Mouse (Mus musculus): ENCODE results near the gene Ttc26.

The Ttc26 gene

DNA sequence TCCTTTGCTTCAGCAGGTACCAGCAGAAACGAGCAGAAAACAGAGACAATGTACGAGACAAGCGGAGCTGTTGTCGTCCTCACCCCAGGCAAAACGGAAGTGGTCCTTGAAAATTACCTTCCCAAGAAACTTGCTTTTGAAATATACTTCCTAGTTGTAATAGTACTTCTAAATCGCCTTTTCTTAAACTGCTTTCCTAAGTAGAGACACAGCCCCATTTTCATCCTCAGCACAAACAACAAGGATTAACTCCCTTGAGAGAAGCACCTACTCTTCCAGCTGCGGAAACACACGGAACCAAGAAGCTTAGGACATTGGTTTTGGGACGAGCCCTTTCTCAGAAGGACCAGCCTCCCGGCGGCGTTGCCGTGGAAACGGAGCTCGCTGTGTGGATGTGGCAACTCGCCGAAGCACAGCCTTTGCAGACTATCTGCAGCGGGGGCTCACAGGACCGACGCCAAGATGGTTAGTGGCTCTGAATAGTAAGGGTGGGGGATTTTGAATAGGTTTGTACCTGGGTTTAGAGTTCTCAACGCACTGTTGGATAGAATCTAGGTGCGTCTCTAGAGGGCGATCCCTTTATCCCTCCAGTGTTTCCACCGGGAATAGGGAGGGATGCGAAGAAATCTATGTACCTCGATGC, at the start of gene Ttc26:
Gene Ttc26 (plus strand): TSS at position 341 of the 643 bp plus-strand sequence.
- in situ Hi-C loops (cut with MboI, MseI), result no loop called here

DNA sequence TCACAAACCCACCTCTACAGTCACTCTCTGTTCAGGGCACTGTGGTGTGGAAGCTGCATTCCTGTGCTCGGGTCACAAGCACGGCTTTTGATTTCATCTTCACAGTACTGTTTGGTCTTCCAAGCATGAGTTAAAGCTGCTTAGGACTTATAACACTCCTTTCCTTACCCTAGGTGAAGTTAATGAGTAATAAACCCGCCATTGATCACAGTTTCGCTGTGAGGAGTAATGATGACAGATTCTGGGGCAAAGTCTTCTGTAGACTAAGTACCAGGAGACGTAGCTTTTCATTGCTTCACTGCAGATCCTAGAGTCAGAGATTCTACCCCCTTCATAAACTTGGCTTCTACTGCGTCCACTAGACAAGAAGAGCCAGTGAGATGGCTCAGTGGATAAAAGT, 46.0 kb upstream of the Ttc26 start:
- in situ Hi-C loops (cut with MboI, MseI), result loop anchor here (25.0 kb wide), 1 partner anchor 873 kb away; no protein-coding TSS in a partner anchor

- in situ Hi-C loops (cut with MboI, MseI), result loop anchor here (25.0 kb wide), 1 partner anchor 875 kb away; no protein-coding TSS in a partner anchor
Measured at GRCm38 (mm10) chr6:38337166-38337705, 44.0 kb upstream of the Ttc26 start.

- in situ Hi-C loops (cut with MboI, MseI), result loop anchor here (25.0 kb wide), 1 partner anchor 876 kb away; no protein-coding TSS in a partner anchor
Measured at GRCm38 (mm10) chr6:38337951-38338350, 43.3 kb upstream of the Ttc26 start.

DNA sequence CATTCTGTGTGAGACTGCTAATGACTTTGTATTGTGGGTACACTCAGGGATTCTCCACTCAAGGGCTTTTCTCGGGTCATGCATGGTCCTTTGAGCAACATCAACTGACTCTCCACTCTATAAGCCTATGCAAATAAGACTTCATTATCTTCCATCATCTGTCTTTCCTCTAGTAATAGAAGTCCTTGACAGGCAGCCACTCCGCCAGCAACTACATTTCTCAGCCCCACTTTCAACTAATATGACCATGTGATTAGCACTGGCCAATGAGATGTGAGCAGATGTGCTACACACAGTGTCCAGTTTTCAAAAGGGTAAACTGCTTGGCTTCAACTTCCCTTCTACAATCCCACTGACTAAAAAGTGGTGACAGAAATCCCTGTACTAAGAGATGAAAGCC, 42.2 kb upstream of the Ttc26 start:
- in situ Hi-C loops (cut with MboI, MseI), result loop anchor here (25.0 kb wide), 1 partner anchor 877 kb away; no protein-coding TSS in a partner anchor

DNA sequence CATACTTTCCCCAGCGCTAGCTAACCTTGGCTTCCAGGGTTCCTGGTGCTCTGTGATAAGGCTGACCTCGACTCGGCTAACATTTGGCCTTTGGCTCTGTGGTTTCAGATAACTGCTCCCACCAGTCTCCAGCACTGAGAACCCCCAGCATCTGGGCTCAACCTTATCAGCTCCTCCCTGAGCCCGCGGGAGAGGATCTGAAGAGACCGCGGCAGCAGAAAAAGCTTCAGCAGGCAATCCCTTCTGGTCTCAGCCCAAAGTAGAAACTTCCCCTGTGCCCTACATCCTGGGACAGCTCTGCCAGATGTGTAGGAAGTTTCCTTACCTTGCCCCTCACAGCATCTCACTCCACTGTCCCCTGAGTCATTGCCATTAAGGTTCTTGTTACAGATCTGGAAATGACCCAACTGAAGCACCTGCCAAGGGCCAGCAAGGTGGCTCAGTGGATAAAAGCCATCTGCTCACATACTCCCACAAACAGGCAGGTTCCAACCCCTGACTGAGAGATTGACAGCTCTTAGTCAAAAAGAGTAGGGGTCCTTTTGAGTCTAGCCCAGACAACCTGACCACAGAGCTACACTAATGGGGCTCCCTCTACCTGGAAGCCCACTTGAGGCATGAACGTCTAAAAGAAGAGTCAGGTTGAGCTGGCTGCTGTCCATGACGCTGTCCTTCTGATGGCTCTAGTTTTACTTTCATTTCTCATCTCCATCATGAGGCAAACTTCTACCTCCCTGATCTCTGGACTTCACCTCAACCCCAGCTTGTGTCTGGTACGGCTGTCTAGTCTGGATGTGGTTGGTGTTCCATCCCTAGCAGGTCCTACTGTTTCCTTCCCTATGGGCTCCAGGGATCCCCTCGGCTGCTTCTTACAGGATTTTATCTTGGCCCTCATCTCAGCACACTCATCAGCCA, 39.3 kb upstream of the Ttc26 start:
- in situ Hi-C loops (cut with MboI, MseI), result loop anchor here (25.0 kb wide), 1 partner anchor 880 kb away; no protein-coding TSS in a partner anchor

GRCm38 (mm10) chr6:38342666-38342992, 38.6 kb upstream of the Ttc26 start:
- in situ Hi-C loops (cut with MboI, MseI), result loop anchor here (25.0 kb wide), 1 partner anchor 880 kb away; no protein-coding TSS in a partner anchor

DNA sequence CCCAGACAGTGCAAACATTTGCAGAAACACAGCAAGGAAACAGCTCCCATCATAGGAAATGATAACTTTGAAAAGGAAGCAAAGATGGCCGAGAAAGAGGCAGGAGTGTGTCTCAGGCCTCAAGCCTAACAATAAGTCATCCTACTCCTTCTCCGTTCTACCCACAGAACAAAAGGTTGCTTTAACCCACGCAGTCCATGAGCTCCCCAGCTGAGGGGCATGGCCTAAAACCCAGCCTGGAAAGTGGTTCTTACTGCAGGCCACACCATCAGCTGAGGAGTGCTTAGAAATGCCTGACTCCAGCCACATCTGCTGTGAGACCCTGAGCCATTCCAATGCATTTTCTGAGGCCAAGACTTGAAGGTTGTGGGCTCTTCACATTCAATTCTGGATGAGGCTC, 37.7 kb upstream of the Ttc26 start:
- in situ Hi-C loops (cut with MboI, MseI), result loop anchor here (25.0 kb wide), 1 partner anchor 881 kb away; no protein-coding TSS in a partner anchor

GRCm38 (mm10) chr6:38344006-38344670, 37.1 kb upstream of the Ttc26 start:
- in situ Hi-C loops (cut with MboI, MseI), result loop anchor here (25.0 kb wide), 1 partner anchor 882 kb away; no protein-coding TSS in a partner anchor

GRCm38 (mm10) chr6:38345796-38346195, 35.5 kb upstream of the Ttc26 start:
- in situ Hi-C loops (cut with MboI, MseI), result loop anchor here (25.0 kb wide), 1 partner anchor 883 kb away; no protein-coding TSS in a partner anchor

- in situ Hi-C loops (cut with MboI, MseI), result loop anchor here (25.0 kb wide), 1 partner anchor 886 kb away; no protein-coding TSS in a partner anchor
Measured at GRCm38 (mm10) chr6:38347875-38348274, 33.4 kb upstream of the Ttc26 start.

- in situ Hi-C loops (cut with MboI, MseI), result loop anchor here (25.0 kb wide), 1 partner anchor 887 kb away; no protein-coding TSS in a partner anchor
Measured at GRCm38 (mm10) chr6:38348811-38349453, 32.3 kb upstream of the Ttc26 start.

- in situ Hi-C loops (cut with MboI, MseI), result loop anchor here (25.0 kb wide), 1 partner anchor 888 kb away; no protein-coding TSS in a partner anchor
Measured at GRCm38 (mm10) chr6:38349806-38350205, 31.5 kb upstream of the Ttc26 start.

- in situ Hi-C loops (cut with MboI, MseI), result no loop called here
Measured at GRCm38 (mm10) chr6:38351930-38352329, 29.3 kb upstream of the Ttc26 start.

DNA sequence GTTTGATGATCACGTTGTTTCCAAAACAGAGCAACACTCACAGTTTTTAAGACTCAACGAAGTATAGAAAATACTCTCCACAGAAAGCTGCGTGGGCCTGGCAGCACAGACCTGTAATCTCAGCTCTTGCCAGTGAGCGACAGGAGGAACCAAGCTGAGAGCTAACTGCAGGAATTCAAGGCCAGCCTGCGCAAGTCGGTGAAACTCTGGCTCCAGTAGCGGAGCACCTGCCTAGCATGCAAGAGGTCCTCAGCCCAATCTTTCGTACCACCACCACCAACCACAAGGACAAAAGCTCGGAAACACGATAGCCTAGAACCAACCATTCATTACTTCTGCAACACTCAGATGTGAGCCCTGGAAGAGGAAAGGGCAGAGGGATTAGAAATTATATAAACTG, 28.8 kb upstream of the Ttc26 start:
- in situ Hi-C loops (cut with MboI, MseI), result no loop called here

GRCm38 (mm10) chr6:38353181-38353580, 28.1 kb upstream of the Ttc26 start:
- in situ Hi-C loops (cut with MboI, MseI), result no loop called here

DNA sequence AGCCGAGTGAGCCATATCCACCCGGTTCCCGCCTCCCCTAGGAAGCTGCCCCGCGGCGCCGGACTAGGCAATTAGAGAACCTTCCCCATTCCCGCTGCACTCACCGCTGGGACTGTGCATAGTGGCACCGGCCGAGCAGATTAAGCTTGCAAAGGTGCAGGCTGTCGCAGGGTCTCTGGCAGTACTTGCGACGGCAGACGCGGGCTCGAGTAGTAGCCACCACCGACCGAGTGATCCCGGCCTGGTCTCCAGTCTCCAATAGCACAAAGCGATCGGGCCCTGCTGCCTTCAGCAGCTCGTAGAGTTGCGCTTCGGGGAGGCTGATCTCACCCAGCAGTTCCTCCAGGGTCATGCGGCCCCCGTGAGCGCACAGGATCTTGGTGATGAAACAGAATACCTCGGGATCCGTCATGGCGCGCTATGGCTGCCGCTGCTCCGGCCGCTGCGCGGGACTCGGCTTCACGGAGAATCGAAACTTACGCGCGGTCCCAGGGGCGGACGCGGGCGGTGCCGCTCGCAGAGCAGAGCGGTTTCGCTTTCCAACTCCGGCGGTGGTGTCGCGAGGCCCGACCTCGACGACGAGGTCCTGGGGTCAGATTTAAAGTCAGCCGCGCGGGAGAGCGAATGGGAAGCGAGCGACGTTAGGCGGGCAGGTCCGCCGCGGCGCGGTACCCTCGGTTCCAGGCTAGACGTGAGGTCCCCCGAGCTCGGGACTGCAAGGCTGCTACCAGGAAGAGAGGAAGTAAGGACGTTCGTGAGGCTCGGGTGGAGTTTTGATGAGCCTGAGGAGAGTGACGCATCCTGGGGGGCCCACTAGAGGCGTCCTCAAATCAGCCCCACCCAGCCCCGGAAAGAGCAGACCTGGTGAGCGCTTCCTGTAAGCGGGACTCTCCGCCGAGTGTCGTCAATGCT, 27.2 kb upstream of the Ttc26 start, which contains the start of gene Zc3hav1:
Gene Zc3hav1 (minus strand): TSS at position 793 of the 912 bp plus-strand sequence.
- in situ Hi-C loops (cut with MboI, MseI), result no loop called here

DNA sequence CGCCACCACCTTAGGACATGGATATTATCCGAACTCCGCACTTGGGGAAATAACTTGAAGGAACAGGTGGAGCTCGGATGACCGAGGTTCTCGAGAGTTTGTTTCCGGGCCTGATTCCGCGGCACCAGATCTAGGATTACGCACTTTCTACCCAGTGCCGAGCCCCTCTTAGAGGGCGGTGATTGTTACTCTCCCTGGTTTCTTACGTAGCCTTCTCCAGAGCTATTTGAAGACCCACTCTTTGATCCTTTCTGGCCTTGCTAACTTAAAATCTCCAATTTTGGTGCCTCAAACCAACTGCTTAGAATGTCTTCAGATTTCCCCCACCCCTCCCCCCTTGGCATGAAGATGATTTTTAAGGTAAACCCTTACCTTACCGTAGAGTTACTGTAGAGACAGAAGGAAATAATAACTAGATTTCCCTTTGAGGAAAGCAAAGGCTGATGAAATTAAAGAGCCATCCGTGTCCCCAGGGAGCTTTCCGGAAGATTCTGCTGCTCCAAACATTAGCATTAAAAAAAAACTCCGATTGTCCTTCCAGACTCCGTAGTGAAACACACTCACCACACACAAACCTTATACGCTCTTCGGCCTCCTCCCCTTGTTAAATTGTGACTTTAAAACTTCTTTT, 26.4 kb upstream of the Ttc26 start:
- in situ Hi-C loops (cut with MboI, MseI), result no loop called here

GRCm38 (mm10) chr6:38355354-38355823, 25.9 kb upstream of the Ttc26 start:
- in situ Hi-C loops (cut with MboI, MseI), result no loop called here
